Mouse (Mus musculus): ENCODE results near the gene Nek2.
A peak's percentile ranks its signal among the peaks of the same experiment; 100 is the strongest.

Nek2 gene

DNA sequence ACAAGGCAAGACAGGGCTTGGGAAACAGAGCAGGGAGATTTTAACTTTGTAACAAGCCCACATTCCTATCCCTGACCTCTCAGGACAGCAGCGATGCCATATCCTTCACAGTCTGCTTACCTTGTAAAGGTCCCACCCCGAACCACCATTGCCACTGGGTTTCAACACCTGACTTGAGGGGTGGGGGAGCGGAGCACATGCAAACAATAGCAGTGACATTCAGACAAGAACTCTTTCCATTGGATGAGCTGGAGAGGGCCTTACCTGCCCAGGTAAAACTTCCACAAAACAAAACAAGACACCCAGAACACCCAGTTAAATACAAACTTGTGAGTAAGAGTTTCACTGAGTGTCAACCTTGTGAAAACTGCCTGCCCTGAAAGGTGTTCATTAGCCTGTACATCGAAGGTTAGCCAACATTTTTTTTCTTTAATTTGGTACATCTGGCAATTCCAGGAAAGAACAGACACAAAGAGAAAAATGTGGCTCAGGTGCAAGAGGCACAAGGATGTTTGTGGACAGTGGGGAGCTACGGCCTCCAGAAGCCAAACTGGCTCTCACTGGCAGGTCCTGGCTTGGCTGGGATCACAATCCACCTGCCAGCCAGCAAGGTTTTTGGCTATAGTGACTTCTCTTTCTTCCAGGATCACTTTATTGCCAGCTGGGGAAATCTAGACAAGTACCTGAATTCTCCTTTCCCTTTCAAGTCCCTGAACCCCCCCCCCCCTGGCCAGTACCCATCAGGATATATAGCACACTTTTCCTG is 35.8 kb downstream of the Nek2 start:
- DNase-seq (ENCODE audit: low read depth, low spot score): no peak

DNA sequence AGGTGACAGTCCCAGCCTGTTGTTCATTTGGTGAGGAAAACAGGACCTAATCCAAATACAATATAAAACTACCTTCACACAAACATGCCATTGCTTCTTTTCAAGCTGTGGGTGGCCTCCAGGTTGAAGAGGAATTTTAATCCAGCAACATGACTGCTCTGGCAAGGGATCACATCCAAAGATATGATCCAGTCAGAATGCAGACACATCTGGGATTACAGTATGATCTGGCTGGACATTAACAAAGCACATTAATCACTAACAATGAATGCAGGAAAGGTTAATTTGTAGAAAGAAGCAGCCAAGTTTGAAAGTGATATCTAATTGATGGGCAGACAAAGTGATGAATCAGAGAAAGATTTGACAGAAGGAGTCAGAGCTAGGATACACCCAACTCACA is 36.9 kb downstream of the Nek2 start:
- no peak for DNase-seq (ENCODE audit: low read depth, low spot score)

DNA sequence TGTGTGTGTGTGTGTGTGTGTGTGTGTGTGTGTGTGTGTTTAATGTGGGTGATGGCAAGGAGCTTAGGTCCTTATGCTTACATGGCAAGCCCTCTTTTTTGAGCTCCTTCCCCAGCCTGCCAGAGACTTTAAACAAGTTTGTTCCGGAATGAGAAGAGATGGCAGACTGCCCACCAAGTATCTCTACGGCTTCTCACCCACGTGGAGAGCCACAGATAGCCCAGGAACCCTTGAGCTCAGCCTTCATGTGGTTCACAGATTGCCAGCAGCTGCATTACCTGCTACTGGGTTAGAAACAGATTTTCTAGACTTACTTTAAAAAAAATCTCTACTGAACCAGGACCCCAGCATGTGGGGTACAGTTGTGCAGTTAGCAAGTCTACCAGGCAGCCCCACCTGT is 38.6 kb downstream of the Nek2 start:
- DNase-seq (ENCODE audit: low read depth, low spot score): no peak

DNA sequence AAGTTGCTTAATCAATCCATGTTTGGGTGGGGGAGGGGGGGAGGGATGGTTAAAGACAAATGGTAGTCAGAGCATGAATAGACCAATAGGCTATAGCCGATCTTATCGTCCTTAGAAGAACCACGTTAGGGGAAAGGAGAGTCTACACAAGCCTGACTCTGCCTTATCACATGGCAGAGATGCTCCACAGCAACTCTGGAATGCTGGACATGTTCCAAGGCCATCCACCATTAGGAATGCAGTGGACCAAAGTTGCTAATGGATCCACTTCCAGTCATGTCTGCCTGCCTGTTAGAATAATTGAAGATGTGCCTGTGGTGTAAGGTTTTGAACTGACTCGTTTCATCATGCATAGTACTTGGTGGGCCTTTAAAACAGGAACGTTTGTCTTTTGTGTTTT is 40.0 kb downstream of the Nek2 start:
- DNase-seq (ENCODE audit: low read depth, low spot score): no peak

DNA sequence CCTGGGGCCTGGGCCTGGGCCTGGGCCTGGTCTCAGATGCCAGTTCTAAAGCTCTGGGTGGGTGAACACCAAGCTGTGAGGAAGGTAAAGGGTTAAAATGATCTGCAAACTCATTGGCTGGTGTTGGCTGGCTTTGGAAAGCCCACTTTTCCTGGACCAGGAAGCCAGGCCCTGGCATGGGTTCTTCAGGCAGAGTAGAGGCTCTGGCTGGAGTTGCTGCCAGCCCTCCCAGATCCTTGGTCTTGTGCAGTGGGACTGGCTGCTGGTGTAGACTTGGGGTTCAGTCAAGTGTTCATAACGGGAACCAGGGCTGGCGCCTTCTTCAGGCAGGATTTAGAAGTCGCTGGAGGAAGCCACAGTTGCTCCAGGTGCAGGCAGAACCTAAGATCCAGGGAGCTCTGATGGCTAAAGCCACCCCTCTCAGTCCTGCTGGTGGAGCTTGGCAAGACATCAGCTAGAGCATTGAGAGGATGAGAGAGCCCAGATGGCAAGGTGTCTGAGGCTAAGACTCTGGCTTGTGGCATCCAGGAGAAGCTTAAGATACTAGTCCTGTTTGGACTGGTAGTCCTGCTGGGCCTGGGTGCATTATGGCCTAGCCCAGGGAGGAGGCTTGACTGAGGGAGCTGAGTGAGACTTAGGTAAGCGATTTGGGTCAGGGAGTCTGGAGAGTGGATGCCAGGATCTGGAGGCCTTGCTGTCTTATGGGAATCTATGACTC is 42.7 kb downstream of the Nek2 start:
- DNase-seq (ENCODE audit: low read depth, low spot score): no peak

DNA sequence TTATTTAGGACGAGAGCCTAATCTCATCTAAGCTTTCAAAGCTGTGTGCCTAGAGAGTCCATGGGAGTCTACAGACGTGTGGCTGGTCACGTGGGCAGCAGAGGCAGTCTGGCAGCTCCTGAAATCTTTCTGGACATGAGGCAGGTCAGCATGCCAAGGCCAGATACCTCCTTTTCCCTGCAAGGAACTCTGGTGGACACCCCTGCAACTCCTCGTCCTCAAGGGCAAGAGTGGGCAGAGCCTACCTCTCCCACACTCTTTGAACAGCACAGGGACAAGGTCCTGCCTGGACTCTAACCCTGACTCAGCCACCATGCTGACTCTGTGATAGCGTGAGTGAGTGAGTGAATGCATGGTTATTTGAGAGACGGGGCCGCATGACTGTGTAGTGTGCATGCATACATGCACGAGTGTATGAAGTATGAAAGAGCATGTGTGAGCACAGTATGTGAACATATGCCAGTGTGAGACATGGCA is 43.3 kb downstream of the Nek2 start:
- DNase-seq (ENCODE audit: low read depth, low spot score): no peak

DNA sequence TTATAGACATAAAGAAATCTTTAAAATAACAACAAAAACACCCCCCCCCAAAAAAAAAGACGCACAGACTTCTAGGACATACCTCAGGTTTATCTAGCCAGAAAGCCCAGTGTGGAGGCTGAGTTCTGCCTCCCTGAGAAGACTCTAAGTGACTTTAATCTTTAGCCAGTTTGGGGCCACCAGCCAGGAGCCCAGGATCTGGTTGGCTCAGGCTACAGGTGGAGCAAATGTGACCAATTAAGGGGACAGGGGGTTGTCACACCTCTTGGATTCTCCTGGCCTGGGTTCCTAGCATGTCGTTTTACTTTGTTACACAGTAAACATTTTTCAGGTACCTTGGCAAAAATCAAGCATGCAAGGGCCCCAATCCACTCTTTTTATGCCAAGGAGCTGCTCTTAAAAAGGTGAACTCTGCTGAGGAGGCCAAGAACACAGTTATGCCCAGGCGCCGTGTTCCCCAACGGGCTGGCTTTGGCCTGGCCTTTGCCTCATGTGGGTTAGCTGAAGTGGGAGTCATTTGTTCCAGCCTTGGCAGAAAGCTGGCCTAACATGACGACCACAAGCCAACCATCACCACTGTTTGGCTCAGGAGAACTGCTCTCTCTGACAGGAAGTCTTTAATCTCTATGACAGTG is 50.9 kb downstream of the Nek2 start:
- no peak for DNase-seq (ENCODE audit: low read depth, low spot score)

DNA sequence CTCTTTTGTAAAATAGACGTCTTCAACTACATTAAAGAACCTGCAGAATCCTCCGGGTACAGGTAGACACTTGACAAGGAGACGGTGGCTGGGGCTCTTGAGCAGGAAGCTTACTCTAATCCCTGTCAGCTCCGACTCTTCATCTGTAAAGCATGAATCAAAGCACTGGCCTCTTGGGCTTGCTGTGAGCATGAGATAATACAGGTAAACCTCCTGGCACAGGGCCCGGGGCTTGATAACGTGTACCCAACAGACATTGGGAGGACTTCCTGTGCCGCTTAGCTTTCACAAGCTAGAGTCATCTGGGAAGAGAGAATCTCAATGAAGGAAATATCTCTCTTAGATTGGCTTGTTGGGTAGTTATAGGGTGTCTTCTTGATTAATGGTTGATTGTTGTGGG is 53.8 kb downstream of the Nek2 start:
- no peak for DNase-seq (ENCODE audit: low read depth, low spot score)

DNA sequence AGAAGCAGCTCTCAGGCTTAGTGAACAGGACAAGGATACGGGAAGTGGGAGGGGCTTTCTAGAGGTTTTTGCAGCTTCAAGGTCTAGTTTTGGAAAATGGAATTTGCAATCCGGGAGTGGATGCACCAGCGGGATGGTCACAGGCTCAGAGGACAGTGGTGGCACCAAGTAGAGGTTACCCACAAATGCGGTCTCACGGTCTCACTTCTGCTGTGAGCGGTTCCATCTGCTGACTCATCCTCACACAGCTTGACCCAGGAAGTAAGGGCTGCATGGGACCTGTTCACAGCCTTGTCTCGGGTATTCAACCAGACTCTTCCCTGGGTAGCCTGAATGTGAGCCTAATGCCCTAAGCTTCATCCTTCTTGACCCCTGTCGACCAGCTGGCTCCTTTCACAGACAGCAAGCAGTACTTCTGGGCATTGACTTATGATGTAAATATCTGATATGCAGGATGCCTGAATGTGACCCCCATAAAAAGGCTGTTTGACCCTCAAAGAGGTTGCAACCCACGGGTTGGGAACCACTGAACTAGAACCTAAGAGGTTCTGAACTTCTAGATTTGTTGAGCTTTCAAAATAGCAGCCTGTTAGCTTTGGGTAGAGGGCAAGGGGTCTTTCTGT is 54.5 kb downstream of the Nek2 start:
- DNase-seq (ENCODE audit: low read depth, low spot score): no peak

DNA sequence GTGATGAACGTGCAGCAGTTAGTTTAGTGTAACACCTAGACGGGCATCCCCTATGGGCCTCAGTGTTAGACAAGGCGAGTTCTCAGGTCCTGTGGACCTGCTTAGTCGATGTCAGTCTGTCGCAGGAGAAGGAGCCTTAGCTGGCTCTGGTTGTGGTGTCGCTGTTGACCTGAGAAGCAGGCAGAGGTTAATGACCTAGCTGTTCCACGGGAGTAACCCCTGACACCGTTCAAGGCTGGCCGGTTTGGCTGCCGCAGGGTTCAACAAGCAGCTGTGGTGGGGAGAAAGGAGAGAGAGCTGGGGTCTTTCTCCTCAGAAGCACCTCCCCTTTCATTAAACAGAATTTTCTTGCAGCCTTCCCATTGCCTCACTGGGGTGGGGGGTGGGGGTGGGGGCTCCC is 56.4 kb downstream of the Nek2 start:
- DNase-seq (ENCODE audit: low read depth, low spot score): no peak

DNA sequence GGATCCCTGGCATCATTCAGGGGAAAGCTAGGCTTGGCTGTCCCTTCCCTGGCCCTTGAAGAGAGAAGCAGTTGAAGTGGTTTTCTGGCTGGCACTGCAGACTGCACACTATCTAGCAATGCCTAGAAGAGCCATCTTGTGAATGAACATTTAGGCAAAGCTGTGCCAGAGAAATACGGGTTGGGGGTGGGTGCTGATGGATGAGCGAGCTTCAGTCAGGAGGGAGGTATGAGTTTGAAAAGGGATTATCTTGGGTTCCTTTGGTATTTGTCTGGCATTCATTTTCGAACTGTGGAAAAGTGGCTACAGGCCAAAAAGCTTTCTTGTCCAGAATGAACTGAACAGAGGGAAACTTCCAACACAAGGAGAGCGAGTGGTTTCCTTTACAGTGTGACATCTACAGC is 57.3 kb downstream of the Nek2 start:
- DNase-seq (ENCODE audit: low read depth, low spot score): no peak

DNA sequence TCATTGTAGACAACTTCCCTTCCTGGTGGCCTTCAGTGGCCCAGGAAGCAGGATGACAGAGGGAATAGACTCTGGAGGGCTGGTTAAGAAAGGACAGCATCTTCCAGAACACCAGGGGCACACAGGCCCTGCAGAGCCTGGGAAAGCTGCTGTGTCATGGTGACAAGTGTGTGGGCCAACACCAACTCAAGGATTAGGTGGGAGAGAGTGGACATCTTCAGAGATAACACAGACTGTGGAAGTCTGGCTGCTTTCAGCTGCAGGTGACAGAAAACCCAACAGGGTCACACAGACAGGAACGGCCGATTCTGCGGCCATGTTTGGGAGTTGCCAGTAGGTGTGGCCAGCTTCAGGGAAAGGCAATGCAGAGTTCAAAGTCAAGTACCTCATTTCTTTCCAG is 59.0 kb downstream of the Nek2 start:
- peak; percentile 17 for DNase-seq (ENCODE audit: low read depth, low spot score)

DNA sequence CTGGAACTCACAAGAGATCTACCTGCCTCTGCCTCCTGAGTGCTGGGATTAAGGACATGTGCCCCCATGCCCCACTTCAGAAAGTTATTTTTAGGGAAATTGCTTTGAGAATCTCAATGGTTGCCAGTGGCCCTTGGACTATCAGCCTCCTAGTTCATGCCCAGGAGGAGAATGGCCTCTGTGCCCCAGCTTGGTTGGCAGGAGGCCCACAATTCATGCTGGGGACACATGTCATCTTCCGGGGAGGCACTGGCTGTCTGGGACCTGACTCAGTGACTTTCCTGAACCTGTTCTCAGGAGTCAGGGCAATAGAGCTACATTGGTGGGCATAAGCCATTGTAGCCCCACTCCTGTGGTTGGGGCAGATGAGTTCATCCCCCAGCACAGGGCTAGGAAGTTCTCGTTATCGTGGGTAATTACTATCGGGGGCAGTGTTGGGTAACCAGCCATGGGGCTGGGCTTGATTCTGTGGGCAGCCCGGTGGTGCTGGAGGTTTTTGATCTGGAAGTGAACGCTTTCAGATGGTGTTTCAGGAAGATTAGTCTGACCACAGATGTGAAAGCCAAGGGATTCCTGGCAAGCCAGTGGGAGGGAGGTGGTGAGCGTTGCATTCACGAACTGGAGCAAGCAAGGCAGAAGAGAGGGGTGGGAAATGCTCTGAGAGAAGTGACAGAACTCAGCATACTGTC is 59.8 kb downstream of the Nek2 start:
- DNase-seq (ENCODE audit: low read depth, low spot score): no peak

DNA sequence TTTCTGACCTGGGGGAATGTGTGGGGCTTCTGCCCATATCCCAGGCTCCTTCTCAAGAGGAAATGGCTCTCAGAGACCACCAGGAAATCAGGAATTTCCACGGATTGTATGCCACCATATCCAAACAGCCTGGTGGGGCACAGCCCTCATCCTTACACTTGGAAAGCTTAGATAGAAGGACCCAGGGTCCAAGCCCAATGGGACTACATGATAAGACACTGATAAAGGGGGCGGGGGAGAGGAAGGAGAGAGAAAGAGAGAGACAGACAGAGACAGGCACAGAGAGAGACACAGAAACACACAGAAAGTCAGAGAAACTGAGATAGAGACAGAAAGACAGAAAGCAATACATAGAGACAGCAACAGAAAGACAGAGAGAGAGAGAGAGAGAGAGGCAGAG is 60.4 kb downstream of the Nek2 start:
- no peak for DNase-seq (ENCODE audit: low read depth, low spot score)
